Mouse (Mus musculus) liver, embryonic 14.5 days (tissue): ENCODE results near the gene Selplg. TPM values are rescaled to one million over a fixed set of nuclear protein-coding genes. Genes with fewer than 3 reads are reported as not detected.

Source experiments
- ATAC-seq: fragments of 200-750 bp; cut with Nextera tagmentation; 2 replicates; pipeline ENCODE4 v1.8.0; 2017; ENCODE audit warnings: moderate number of reproducible peaks, mild to moderate bottlenecking, moderate library complexity; ENCODE audit not compliant: insufficient read depth
- DNase-seq, 3 experiments: peaks; one replicate each; pipeline ENCODE4 v3.0.0-alpha.2; 2012 to 2013; ENCODE audit warnings: low read depth in 3 of 3, low spot score in 3 of 3
- H3K27ac ChIP-seq: fragments of 300-500 bp; sonication (generic); 2 replicates; pipeline ENCODE4 v1.5.1; 2014; ENCODE audit warnings: moderate library complexity, mild to moderate bottlenecking, control low read depth, inconsistent platforms
- H3K27me3 ChIP-seq: fragments of 300-500 bp; sonication (generic); 2 replicates; pipeline ENCODE4 v1.6.1; 2014; ENCODE audit warnings: mild to moderate bottlenecking, low read length, moderate library complexity; ENCODE audit not compliant: control insufficient read depth, insufficient read depth
- H3K36me3 ChIP-seq: fragments of 300-500 bp; sonication (generic); replicated peaks from 2 replicates; pipeline ENCODE4 v1.6.1; 2014; ENCODE audit warnings: low read depth; ENCODE audit not compliant: control insufficient read depth, insufficient read depth
- H3K4me1 ChIP-seq, 2 experiments: fragments of 200-500 bp in 1 of 2; fragments of 300-500 bp in 1 of 2; sonication (generic) in 1 of 2; replicated peaks; 2 replicates each; pipeline ENCODE4 v1.6.1; 2012 to 2014; ENCODE audit warnings: antibody characterized with exemption in 1 of 2, inconsistent platforms in 1 of 2, low read length in 1 of 2; ENCODE audit not compliant: control insufficient read depth in 2 of 2, insufficient read depth in 2 of 2
- H3K4me2 ChIP-seq: fragments of 300-500 bp; sonication (generic); 2 replicates; pipeline ENCODE4 v1.6.1; 2014; ENCODE audit warnings: low read depth, mild to moderate bottlenecking, control low read depth, moderate library complexity
- H3K4me3 ChIP-seq, 2 experiments: fragments of 200-500 bp in 1 of 2; fragments of 300-500 bp in 1 of 2; sonication (generic) in 1 of 2; 2 replicates each; pipeline ENCODE4 v1.5.1; 2012 to 2014; ENCODE audit warnings: low read depth in 2 of 2, low read length in 2 of 2, mild to moderate bottlenecking in 2 of 2, control low read depth in 1 of 2, inconsistent platforms in 1 of 2, moderate library complexity in 1 of 2; ENCODE audit not compliant: insufficient read depth in 1 of 2
- H3K9ac ChIP-seq: fragments of 300-500 bp; sonication (generic); replicated peaks from 2 replicates; pipeline ENCODE4 v1.6.1; 2014; ENCODE audit warnings: mild to moderate bottlenecking, control low read depth, moderate library complexity
- H3K9me3 ChIP-seq: fragments of 300-500 bp; sonication (generic); 2 replicates; pipeline ENCODE4 v1.6.1; 2016; ENCODE audit warnings: low read length, mixed read lengths; ENCODE audit not compliant: control insufficient read depth
- CTCF ChIP-seq: IDR thresholded peaks from 2 replicates; pipeline ENCODE4 v1.5.1; 2016; ENCODE audit warnings: antibody characterized with exemption, low read depth, control low read depth
- EP300 ChIP-seq: IDR thresholded peaks from 2 replicates; pipeline ENCODE4 v1.6.1; 2016; ENCODE audit warnings: antibody characterized with exemption, low read depth
- WGBS: fragments of 180-500 bp; shearing (Covaris S2); extraction: QIAGEN DNeasy Blood & Tissue Kit; methylation state at CpG from one replicate; pipeline ENCODE4 v1.1.7; 2014; ENCODE audit not compliant: insufficient replicate concordance; 5-methylcytosine and 5-hydroxymethylcytosine counted together
- polyA plus RNA-seq, 2 experiments: library from polyadenylated mRNA; depleted of rRNA in 1 of 2; stranded (reverse) in 1 of 2; unstranded in 1 of 2; fragments of >200 nt; fragmentation: Nextera tagmentation in 1 of 2; extraction: Ambion mirVana in 1 of 2; gene quantifications; 2 replicates each; pipeline versions ENCODE4 v1.2.1 to v1.2.3; 2012 to 2014

Gene Selplg
- polyA plus RNA-seq (2012; rRNA removed) (8.8 and 10.9 TPM in 2 replicates), polyA plus RNA-seq (2014; fragmentation: Nextera tagmentation; extraction: Ambion mirVana) (11.2 and 12.5 TPM in 2 replicates)

- Histone ChIP-seq H3K27ac (no peak within 1 kb of the TSS), H3K36me3 (no peaks in the 10 kb centered on the region), H3K9ac (no peak within 1 kb of the TSS), H3K4me3 (no peak within 1 kb of the TSS), H3K27me3 (no peaks in the 10 kb centered on the region), H3K4me2 (no peak within 1 kb of the TSS), H3K9me3 (no peaks in the 10 kb centered on the region), H3K4me1 (peaks cover 3 to 16% of the 10 kb centered on the region in 2 experiments; a peak in 3 of 4 replicates)
- ATAC-seq (no peak), DNase-seq (no peak)
- TF ChIP-seq CTCF: no peak
- TF ChIP-seq EP300: no peak
- WGBS: 50% methylated on average over 8 of the region's 8 CpGs
Measured at GRCm38 (mm10) chr5:113832490-113832901, at the start of gene Selplg. Selplg (minus strand) TSS chr5:113832644.

- H3K4me3 ChIP-seq: no peak overlapping the region
- TF ChIP-seq EP300 (no peak), CTCF (no peak)
- DNase-seq (no peak), ATAC-seq (no peak)
- 84% methylated on average over 14 of the region's 14 CpGs for WGBS
- no peak overlapping the region for H3K27ac ChIP-seq
- H3K9me3 ChIP-seq: no peaks in the 10 kb centered on the region
- H3K36me3 ChIP-seq: no peaks in the 10 kb centered on the region
- H3K27me3 ChIP-seq: no peaks in the 10 kb centered on the region
- H3K4me2 ChIP-seq: no peak overlapping the region
- H3K4me1 ChIP-seq: peaks cover 0 to 18% of the 10 kb centered on the region in 2 experiments; a peak in 3 of 4 replicates
- no peak overlapping the region for H3K9ac ChIP-seq
Measured at GRCm38 (mm10) chr5:113881136-113881535, 48.7 kb upstream of the Selplg start.

GRCm38 (mm10) chr5:113878943-113879617, 46.6 kb upstream of the Selplg start:
- Histone ChIP-seq H3K27me3 (no peaks in the 10 kb centered on the region), H3K4me1 (peaks cover 0 to 8% of the 10 kb centered on the region in 2 experiments; a peak in 3 of 4 replicates), H3K27ac (no peak overlapping the region), H3K9ac (no peak overlapping the region), H3K9me3 (no peaks in the 10 kb centered on the region), H3K4me3 (no peak overlapping the region), H3K36me3 (no peaks in the 10 kb centered on the region), H3K4me2 (no peak overlapping the region)
- ATAC-seq (no peak), DNase-seq (no peak)
- TF ChIP-seq EP300: no peak
- TF ChIP-seq CTCF: no peak
- WGBS: 77% methylated on average over 17 of the region's 17 CpGs

- Histone ChIP-seq H3K4me2 (no peak overlapping the region), H3K9me3 (no peaks in the 10 kb centered on the region), H3K36me3 (no peaks in the 10 kb centered on the region), H3K4me1 (peaks cover 0 to 5% of the 10 kb centered on the region in 2 experiments; a peak in 2 of 4 replicates), H3K9ac (no peak overlapping the region), H3K4me3 (no peak overlapping the region), H3K27me3 (no peaks in the 10 kb centered on the region), H3K27ac (no peak overlapping the region)
- TF ChIP-seq EP300 (no peak), CTCF (no peak)
- DNase-seq (no peak), ATAC-seq (no peak)
- WGBS: 69% methylated on average over 3 of the region's 3 CpGs
Measured at GRCm38 (mm10) chr5:113877565-113877964, 45.1 kb upstream of the Selplg start.

- Histone ChIP-seq H3K9ac (no peak overlapping the region), H3K27me3 (no peaks in the 10 kb centered on the region), H3K4me3 (no peak overlapping the region), H3K9me3 (no peaks in the 10 kb centered on the region), H3K4me2 (no peak overlapping the region), H3K36me3 (no peaks in the 10 kb centered on the region), H3K4me1 (peaks cover 0 to 16% of the 10 kb centered on the region in 2 experiments; a peak in 2 of 4 replicates), H3K27ac (no peak overlapping the region)
- WGBS: 79% methylated on average over 7 of the region's 7 CpGs
- ATAC-seq: no peak
- TF ChIP-seq EP300 (no peak), CTCF (no peak)
- DNase-seq: no peak
Measured at GRCm38 (mm10) chr5:113876176-113876575, 43.7 kb upstream of the Selplg start.
